Mouse (Mus musculus): ENCODE data around the gene Myh13. TPM values are rescaled to one million over a fixed set of nuclear protein-coding genes. Genes with fewer than 3 reads are reported as not detected.

Gene Myh13
- total and polyA plus RNA-seq, 3 experiments: not detected

GRCm38 (mm10) chr11:67353011-67353410, 31.6 kb downstream of the Myh13 start:
- H3K27ac ChIP-seq (ENCODE audit: control insufficient read depth, low read depth, low read length): no peak overlapping the region
- H3K79me2 ChIP-seq (ENCODE audit: control insufficient read depth, insufficient read depth, low read length, poor library complexity): no peaks in the 10 kb centered on the region
- no peak for DNase-seq (ENCODE audit: low read depth, low spot score)
- no peak overlapping the region for H3K4me3 ChIP-seq (ENCODE audit: control insufficient read depth in 1 of 2, insufficient read depth in 1 of 2, low read depth in 2 of 2, low read length in 2 of 2)
- H3K36me3 ChIP-seq (ENCODE audit: control insufficient read depth in 1 of 2, insufficient read depth in 2 of 2, low read length in 2 of 2): no peaks in the 10 kb centered on the region
- H3K4me1 ChIP-seq (ENCODE audit: control insufficient read depth in 1 of 2, insufficient read depth in 2 of 2, low read length in 2 of 2): no peaks in the 10 kb centered on the region
- TF ChIP-seq ZC3H11A (IDR thresholded peaks at IDR 0.05; ENCODE audit: low read depth, low read length) (no peak), CHD2 (IDR thresholded peaks at IDR 0.05; ENCODE audit: low read length) (no peak), ZMIZ1 (IDR thresholded peaks at IDR 0.05; ENCODE audit: low read depth, low read length) (no peak), KAT2A (conservative IDR thresholded peaks at IDR 0.05; ENCODE audit: low read depth, low read length) (no peak), ZKSCAN1 (IDR thresholded peaks at IDR 0.05; ENCODE audit: low read depth, low read length) (no peak), SIN3A (IDR thresholded peaks at IDR 0.05; ENCODE audit: low read length) (no peak), POLR2AphosphoS2 (IDR thresholded peaks at IDR 0.05; ENCODE audit: low read length) (no peak), ELF1 (IDR thresholded peaks at IDR 0.05; ENCODE audit: low read depth, low read length) (no peak), HCFC1 (IDR thresholded peaks at IDR 0.05; ENCODE audit: low read depth, low read length) (no peak)
- no peaks in the 10 kb centered on the region for H3K27me3 ChIP-seq (ENCODE audit: control insufficient read depth in 1 of 2, insufficient read depth in 2 of 2, low read length in 2 of 2)
- H3K9ac ChIP-seq (ENCODE audit: control insufficient read depth, low read depth, low read length, poor library complexity, severe bottlenecking): no peak overlapping the region
- no peaks in the 10 kb centered on the region for H3K9me3 ChIP-seq (replicated peaks; ENCODE audit: insufficient read depth, low read length)

- H3K9me3 ChIP-seq (replicated peaks; ENCODE audit: insufficient read depth, low read length): no peaks in the 10 kb centered on the region
- H3K4me1 ChIP-seq (ENCODE audit: control insufficient read depth in 1 of 2, insufficient read depth in 2 of 2, low read length in 2 of 2): no peaks in the 10 kb centered on the region
- TF ChIP-seq CTCF (IDR thresholded peaks at IDR 0.05 in 2 of 3, conservative IDR thresholded peaks at IDR 0.05 in 1 of 3; ENCODE audit: control insufficient read depth in 1 of 3, insufficient read depth in 1 of 3, low read depth in 2 of 3, low read length in 3 of 3, poor library complexity in 1 of 3, severe bottlenecking in 1 of 3): no peak
- no peak for TF ChIP-seq E2F4 (IDR thresholded peaks at IDR 0.05; ENCODE audit: borderline replicate concordance, low read depth, low read length)
- TF ChIP-seq ELF1 (IDR thresholded peaks at IDR 0.05; ENCODE audit: low read depth, low read length): no peak
- TF ChIP-seq SIN3A (IDR thresholded peaks at IDR 0.05; ENCODE audit: low read length): no peak
- no peak for TF ChIP-seq RAD21 (IDR thresholded peaks at IDR 0.05; ENCODE audit: low read depth, low read length)
- TF ChIP-seq ZC3H11A (IDR thresholded peaks at IDR 0.05; ENCODE audit: low read depth, low read length): no peak
- TF ChIP-seq CHD1 (IDR thresholded peaks at IDR 0.05; ENCODE audit: low read depth, low read length): no peak
- TF ChIP-seq GABPA (IDR thresholded peaks at IDR 0.05; ENCODE audit: low read depth, low read length): no peak
- no peak for TF ChIP-seq SMC3 (IDR thresholded peaks at IDR 0.05; ENCODE audit: low read depth, low read length)
- no peak for TF ChIP-seq ZKSCAN1 (IDR thresholded peaks at IDR 0.05; ENCODE audit: low read depth, low read length)
- no peak for TF ChIP-seq TBP (IDR thresholded peaks at IDR 0.05; ENCODE audit: low read depth, low read length)
- TF ChIP-seq ZNF384 (IDR thresholded peaks at IDR 0.05; ENCODE audit: low read depth, low read length): no peak
- no peak for TF ChIP-seq HCFC1 (IDR thresholded peaks at IDR 0.05; ENCODE audit: low read depth, low read length)
- TF ChIP-seq TCF12 (IDR thresholded peaks at IDR 0.05; ENCODE audit: low read depth, low read length): no peak
- no peak for TF ChIP-seq MAZ (IDR thresholded peaks at IDR 0.05; ENCODE audit: low read depth, low read length)
- no peak for TF ChIP-seq MXI1 (IDR thresholded peaks at IDR 0.05; ENCODE audit: low read depth, low read length)
- no peak for TF ChIP-seq EP300 (IDR thresholded peaks at IDR 0.05; ENCODE audit: low read depth in 1 of 2, low read length in 2 of 2)
- no peak for TF ChIP-seq USF2 (IDR thresholded peaks at IDR 0.05; ENCODE audit: borderline replicate concordance in 1 of 2, insufficient read depth in 1 of 2, low read depth in 1 of 2, low read length in 2 of 2)
- no peak for TF ChIP-seq POLR2AphosphoS5 (IDR thresholded peaks at IDR 0.05; ENCODE audit: borderline replicate concordance, low read depth, low read length)
- TF ChIP-seq NELFE (IDR thresholded peaks at IDR 0.05; ENCODE audit: low read depth, low read length): no peak
Measured at GRCm38 (mm10) chr11:67358031-67358430, 36.6 kb downstream of the Myh13 start.

More at GRCm38 (mm10) chr11:67358031-67358430, 36.6 kb downstream of the Myh13 start:
- H3K79me2 ChIP-seq (ENCODE audit: control insufficient read depth, insufficient read depth, low read length, poor library complexity): no peaks in the 10 kb centered on the region
- no peaks in the 10 kb centered on the region for H3K27me3 ChIP-seq (ENCODE audit: control insufficient read depth in 1 of 2, insufficient read depth in 2 of 2, low read length in 2 of 2)
- H3K9ac ChIP-seq (ENCODE audit: control insufficient read depth, low read depth, low read length, poor library complexity, severe bottlenecking): no peak overlapping the region
- DNase-seq (ENCODE audit: low read depth, low spot score): no peak
- H3K36me3 ChIP-seq (ENCODE audit: control insufficient read depth in 1 of 2, insufficient read depth in 2 of 2, low read length in 2 of 2): no peaks in the 10 kb centered on the region
- no peak overlapping the region for H3K27ac ChIP-seq (ENCODE audit: control insufficient read depth, low read depth, low read length)
- H3K4me3 ChIP-seq (ENCODE audit: control insufficient read depth in 1 of 2, insufficient read depth in 1 of 2, low read depth in 2 of 2, low read length in 2 of 2): no peak overlapping the region

All from MEL (cell line).